Mouse (Mus musculus): ENCODE measurements around the gene Tmem265.

- TF ChIP-seq CTCF (IDR thresholded peaks at IDR 0.05; ENCODE audit: extremely low read depth, insufficient read length, insufficient replicate concordance, low read depth, low read length) (no peak), POLR2A (IDR thresholded peaks at IDR 0.05; ENCODE audit: low read depth, low read length) (no peak)
Observed at GRCm38 (mm10) chr7:127589637-127590036, 28.4 kb downstream of the Tmem265 start.
